Mouse (Mus musculus) neural tube, embryonic 15.5 days (tissue): ENCODE measurements around the gene Lefty1. TPM values are rescaled to one million over a fixed set of nuclear protein-coding genes. Genes with fewer than 3 reads are reported as not detected.
A peak's percentile ranks its signal among the peaks of the same experiment; 100 is the strongest.
"Not testable (repeated sequence)": the region's sequence is repeated elsewhere in the genome, so short reads cannot be mapped to it uniquely, and the experiment has no call there.

Experiments
- ATAC-seq: fragments of 200-750 bp; cut with Nextera tagmentation; 2 replicates; pipeline ENCODE4 v1.8.0; 2017; ENCODE audit warnings: mild to moderate bottlenecking, moderate TSS enrichment, moderate library complexity; ENCODE audit not compliant: low FRiP score
- H3K27ac ChIP-seq: fragments of 300-500 bp; sonication (generic); replicated peaks from 2 replicates; pipeline ENCODE4 v1.5.1; 2015; ENCODE audit warnings: mild to moderate bottlenecking, inconsistent platforms
- H3K27me3 ChIP-seq: fragments of 300-500 bp; sonication (generic); replicated peaks from 2 replicates; pipeline ENCODE4 v1.6.1; 2015; ENCODE audit warnings: inconsistent platforms
- H3K36me3 ChIP-seq: fragments of 300-500 bp; sonication (generic); 2 replicates; pipeline ENCODE4 v1.6.1; 2015; ENCODE audit warnings: inconsistent platforms
- H3K4me1 ChIP-seq: fragments of 300-500 bp; sonication (generic); 2 replicates; pipeline ENCODE4 v1.6.1; 2015; ENCODE audit warnings: inconsistent platforms
- H3K4me2 ChIP-seq: fragments of 300-500 bp; sonication (generic); 2 replicates; pipeline ENCODE4 v1.6.1; 2015; ENCODE audit warnings: inconsistent platforms, mild to moderate bottlenecking, moderate library complexity
- H3K4me3 ChIP-seq: fragments of 300-500 bp; sonication (generic); replicated peaks from 2 replicates; pipeline ENCODE4 v1.5.1; 2015; ENCODE audit warnings: mild to moderate bottlenecking, inconsistent platforms
- H3K9ac ChIP-seq: fragments of 300-500 bp; sonication (generic); replicated peaks from 2 replicates; pipeline ENCODE4 v1.6.1; 2015; ENCODE audit warnings: mild to moderate bottlenecking, inconsistent platforms
- H3K9me3 ChIP-seq: fragments of 300-500 bp; sonication (generic); replicated peaks from 2 replicates; pipeline ENCODE4 v1.6.1; 2016; ENCODE audit warnings: inconsistent platforms
- WGBS: fragments of 180-500 bp; shearing (Covaris S2); methylation state at CpG from one replicate; pipeline ENCODE4 v1.1.7; 2015; ENCODE audit warnings: mixed read lengths; 5-methylcytosine and 5-hydroxymethylcytosine counted together
- polyA plus RNA-seq: library from polyadenylated mRNA; unstranded; fragments of >200 nt; fragmentation: Nextera tagmentation; extraction: Ambion mirVana; gene quantifications from 2 replicates; pipeline ENCODE4 v1.2.1, GENCODE M21; 2015

Lefty1 gene
- polyA plus RNA-seq: 0.22 and 0.23 TPM in 2 replicates

DNA sequence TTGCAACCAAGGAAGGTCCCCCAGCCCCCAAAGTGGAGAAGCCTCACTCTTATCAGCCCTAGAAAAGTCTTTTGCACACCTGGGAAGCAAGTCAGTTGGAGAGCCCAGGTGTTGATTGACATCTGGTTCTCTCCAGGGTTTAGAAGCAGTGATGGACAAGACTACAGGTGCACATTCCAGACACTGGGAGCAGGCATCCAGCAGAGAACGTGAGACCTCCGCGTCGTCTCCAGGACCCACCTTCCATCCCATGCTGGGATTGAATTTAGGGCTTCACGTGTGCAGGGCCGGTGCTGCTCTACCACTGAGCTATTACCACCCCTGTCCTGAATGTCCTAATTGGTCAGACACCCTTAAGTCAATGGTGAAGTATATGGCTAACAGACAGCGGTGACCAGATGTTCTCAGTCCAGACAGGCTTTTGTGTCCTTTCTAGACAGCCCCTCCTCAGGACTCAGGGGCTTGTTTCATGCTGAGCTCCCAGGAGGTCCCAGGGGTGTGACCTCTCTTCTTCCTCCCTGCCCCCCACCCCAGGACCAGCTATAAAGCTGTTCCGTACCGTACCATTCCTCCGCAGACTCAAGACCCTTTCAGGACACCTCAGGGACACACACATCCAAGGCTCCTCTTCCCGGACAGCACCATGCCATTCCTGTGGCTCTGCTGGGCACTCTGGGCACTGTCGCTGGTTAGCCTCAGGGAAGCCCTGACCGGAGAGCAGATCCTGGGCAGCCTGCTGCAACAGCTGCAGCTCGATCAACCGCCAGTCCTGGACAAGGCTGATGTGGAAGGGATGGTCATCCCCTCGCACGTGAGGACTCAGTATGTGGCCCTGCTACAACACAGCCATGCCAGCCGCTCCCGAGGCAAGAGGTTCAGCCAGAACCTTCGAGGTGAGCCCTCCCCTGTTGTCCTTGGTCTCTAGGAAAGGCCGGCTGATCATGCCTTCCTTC lies at the start of gene Lefty1:
TSS of gene Lefty1 (plus strand) at position 556 of the 953 bp plus-strand sequence.
- no peak for ATAC-seq
- H3K4me1 ChIP-seq: 0 out of 2 replicates have a peak, but pooled peaks cover 6% of the 10 kb centered on the region
- peaks cover 42% of the 10 kb centered on the region for H3K27me3 ChIP-seq
- no peak within 1 kb of the TSS for H3K9ac ChIP-seq
- H3K4me2 ChIP-seq: no peak within 1 kb of the TSS
- WGBS: 14% methylated on average over 21 of the region's 21 CpGs
- no peaks in the 10 kb centered on the region for H3K9me3 ChIP-seq
- no peak within 1 kb of the TSS for H3K4me3 ChIP-seq
- no peaks in the 10 kb centered on the region for H3K36me3 ChIP-seq
- no peak within 1 kb of the TSS for H3K27ac ChIP-seq

DNA sequence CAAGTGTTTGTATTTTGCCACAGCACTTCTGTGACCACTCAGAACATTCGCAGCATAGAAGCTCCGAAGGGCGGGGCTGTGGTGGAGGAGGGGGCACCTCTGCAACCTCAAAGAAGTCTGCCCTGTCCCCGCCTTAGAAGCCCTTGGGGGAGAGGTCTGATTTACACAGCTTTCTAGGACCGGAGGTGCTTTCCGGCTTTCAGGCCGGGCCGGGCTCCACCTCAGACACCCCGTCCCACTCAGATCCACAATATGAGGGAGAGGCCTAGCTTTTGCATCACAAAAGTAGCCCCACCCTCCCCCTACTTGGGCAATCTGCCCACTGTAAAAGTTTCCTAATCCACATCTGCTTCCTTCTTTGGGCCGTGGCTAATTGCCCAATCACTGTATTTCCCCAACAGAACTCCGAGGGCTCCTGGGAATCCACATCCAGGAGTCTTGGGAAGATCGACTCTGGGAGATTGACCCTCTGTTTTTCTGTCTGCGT lies 46.2 kb upstream of the Lefty1 start:
- Histone ChIP-seq H3K4me2 (peak overlapping the region; percentile 20), H3K4me3 (no peak overlapping the region), H3K36me3 (no peaks in the 10 kb centered on the region), H3K4me1 (peaks cover 11% of the 10 kb centered on the region), H3K27me3 (peaks cover 10% of the 10 kb centered on the region), H3K9ac (no peak overlapping the region), H3K27ac (no peak overlapping the region), H3K9me3 (no peaks in the 10 kb centered on the region)
- ATAC-seq: no peak
- WGBS: 2% methylated on average over 13 of the region's 13 CpGs

DNA sequence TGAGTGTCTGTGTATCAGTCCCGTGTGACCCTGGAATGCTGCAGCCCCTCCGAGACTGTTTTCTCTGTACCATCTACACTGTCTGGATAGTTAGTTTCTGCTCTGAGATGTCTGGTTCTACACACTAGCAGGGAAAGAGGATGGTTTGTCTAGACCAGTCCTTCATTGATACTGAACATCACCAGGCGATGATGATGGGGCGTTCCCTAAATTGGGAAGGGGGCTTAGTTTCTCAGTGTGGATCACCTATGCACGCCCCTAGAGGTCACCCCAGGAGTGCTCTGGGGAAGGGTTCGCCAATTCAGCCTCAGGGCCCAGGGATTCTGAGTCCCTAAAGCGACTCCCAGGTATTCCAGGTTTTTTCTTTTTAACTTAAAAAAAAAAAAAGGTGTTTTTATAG lies 45.6 kb upstream of the Lefty1 start:
- Histone ChIP-seq H3K27ac (no peak overlapping the region), H3K4me2 (no peak overlapping the region), H3K9me3 (no peaks in the 10 kb centered on the region), H3K4me3 (no peak overlapping the region), H3K27me3 (peaks cover 15% of the 10 kb centered on the region), H3K9ac (no peak overlapping the region), H3K36me3 (no peaks in the 10 kb centered on the region), H3K4me1 (peaks cover 8% of the 10 kb centered on the region)
- WGBS: 42% methylated on average over 7 of the region's 7 CpGs
- ATAC-seq: no peak

DNA sequence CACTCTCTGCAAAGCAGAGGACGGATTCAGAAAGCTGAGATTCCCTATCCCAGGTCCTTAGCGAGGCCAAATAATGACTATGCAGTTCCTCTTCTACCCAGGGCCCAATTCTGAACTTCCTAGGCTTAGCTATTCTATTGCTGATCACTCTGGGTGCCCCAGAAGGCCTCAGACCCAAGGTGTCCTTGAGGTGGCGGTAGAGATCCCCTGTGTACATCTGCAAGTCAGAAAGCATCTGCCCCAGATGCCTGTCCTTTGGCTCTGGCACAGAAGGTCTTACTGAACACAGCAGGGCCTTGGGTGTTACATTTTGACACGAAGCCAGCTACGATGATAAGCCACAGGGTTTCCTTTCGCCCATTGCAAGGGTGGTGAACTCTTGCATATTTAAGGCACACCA lies 45.0 kb upstream of the Lefty1 start:
- Histone ChIP-seq H3K4me1 (peaks cover 11% of the 10 kb centered on the region), H3K27me3 (peaks cover 21% of the 10 kb centered on the region), H3K9me3 (no peaks in the 10 kb centered on the region), H3K36me3 (no peaks in the 10 kb centered on the region), H3K4me3 (no peak overlapping the region), H3K27ac (no peak overlapping the region), H3K9ac (no peak overlapping the region), H3K4me2 (no peak overlapping the region)
- ATAC-seq: no peak
- WGBS: 50% methylated on average over 6 of the region's 6 CpGs

DNA sequence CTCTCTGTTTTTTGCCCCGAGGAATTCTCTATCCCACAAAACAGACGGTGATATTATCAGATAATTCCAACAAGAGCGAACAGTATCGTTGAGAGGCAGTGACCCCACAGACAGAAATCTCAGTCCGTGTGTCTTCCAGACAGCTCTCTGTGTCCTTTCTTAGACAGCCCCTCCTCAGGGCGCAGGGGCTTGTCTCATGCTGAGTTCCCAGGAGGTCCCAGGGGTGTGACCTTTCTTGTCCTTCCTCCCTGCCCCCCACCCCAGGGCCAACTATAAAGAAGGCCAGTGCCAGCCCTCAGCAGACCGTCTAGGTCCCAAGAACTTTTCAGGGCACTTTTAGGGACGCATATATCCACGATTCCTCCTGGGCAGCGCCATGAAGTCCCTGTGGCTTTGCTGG lies 42.0 kb upstream of the Lefty1 start, which contains the start of gene Lefty2:
TSS of gene Lefty2 (plus strand) at position 301 of the 400 bp plus-strand sequence.
- ATAC-seq: no peak
- no peak within 1 kb of the TSS for H3K4me3 ChIP-seq
- WGBS: 68% methylated on average over 10 of the region's 10 CpGs

DNA sequence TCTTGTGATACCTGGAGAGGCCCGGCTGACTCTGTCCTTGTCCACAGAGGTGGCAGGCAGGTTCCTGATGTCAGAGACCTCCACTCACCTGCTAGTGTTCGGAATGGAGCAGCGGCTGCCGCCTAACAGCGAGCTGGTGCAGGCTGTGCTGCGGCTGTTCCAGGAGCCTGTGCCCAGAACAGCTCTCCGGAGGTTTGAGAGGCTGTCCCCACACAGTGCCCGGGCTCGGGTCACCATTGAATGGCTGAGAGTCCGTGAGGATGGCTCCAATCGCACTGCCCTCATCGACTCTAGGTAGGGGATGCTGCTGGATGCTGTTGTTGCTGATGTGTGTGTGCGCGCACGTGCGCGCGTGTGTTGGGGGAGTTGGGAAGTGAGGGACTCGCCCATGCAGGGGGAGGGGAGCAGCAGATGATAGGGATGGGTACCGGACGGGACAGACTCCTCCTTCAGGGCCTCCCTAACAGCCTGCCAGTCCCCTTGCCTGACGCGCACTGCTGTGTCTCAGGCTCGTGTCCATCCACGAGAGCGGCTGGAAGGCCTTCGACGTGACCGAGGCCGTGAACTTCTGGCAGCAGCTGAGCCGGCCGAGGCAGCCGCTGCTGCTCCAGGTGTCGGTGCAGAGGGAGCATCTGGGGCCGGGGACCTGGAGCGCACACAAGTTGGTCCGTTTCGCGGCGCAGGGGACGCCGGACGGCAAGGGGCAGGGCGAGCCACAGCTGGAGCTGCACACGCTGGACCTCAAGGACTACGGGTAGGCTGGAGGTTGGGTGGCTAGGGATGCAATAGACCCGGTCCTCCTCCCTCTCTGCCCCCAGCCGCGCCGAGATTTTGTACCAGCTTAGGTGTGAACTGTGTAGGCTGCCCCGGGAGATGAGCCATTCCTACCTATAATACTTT lies 40.5 kb upstream of the Lefty1 start:
- Histone ChIP-seq H3K27me3 (peaks cover 31% of the 10 kb centered on the region), H3K4me3 (peak overlapping the region; percentile 27), H3K4me2 (peak overlapping the region; percentile 48)
- H3K9ac ChIP-seq, H3K27ac ChIP-seq, H3K36me3 ChIP-seq, H3K9me3 ChIP-seq, H3K4me1 ChIP-seq, ATAC-seq: not testable (repeated sequence)
- WGBS: 4% methylated on average over 48 of the region's 51 CpGs

More for the DNA sequence above, 42.0 kb upstream of the Lefty1 start, which contains the start of gene Lefty2:
- no peaks in the 10 kb centered on the region for H3K9me3 ChIP-seq
- peak within 1 kb of the TSS; percentile 48 for H3K4me2 ChIP-seq
- H3K36me3 ChIP-seq: no peaks in the 10 kb centered on the region
- peaks cover 31% of the 10 kb centered on the region for H3K27me3 ChIP-seq
- peaks cover 11% of the 10 kb centered on the region for H3K4me1 ChIP-seq
- no peak within 1 kb of the TSS for H3K9ac ChIP-seq
- H3K27ac ChIP-seq: no peak within 1 kb of the TSS

DNA sequence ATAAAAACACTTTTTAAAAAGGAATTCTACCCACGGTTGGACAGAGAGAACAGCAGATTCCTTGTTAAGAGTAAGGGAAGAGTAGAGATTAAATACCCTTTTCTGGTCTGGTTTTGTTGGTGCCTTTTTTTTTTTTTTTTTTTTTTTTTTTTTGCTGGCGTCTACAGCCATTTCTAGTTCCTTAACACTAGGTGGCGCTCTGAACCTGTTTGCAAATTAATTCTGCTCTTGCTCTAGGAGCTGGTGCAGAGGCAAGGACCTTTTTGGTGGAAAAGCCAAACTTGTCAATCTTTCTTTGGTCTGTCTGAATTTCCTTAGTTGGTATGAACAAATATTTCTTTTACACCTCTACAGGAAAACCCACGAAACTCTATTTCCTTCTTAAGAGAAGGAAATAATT lies 33.7 kb upstream of the Lefty1 start:
- no peak overlapping the region for H3K4me3 ChIP-seq
- peaks cover 1% of the 10 kb centered on the region; the same call in 1 of the 2 replicates for H3K36me3 ChIP-seq
- 2% methylated on average over 4 of the region's 4 CpGs for WGBS
- H3K9me3 ChIP-seq: no peaks in the 10 kb centered on the region
- no peak for ATAC-seq
- H3K9ac ChIP-seq: no peak overlapping the region
- H3K27ac ChIP-seq: no peak overlapping the region
- no peaks in the 10 kb centered on the region; the same call in 1 of the 2 replicates for H3K27me3 ChIP-seq
- H3K4me2 ChIP-seq: no peak overlapping the region
- H3K4me1 ChIP-seq: peaks cover 19% of the 10 kb centered on the region

DNA sequence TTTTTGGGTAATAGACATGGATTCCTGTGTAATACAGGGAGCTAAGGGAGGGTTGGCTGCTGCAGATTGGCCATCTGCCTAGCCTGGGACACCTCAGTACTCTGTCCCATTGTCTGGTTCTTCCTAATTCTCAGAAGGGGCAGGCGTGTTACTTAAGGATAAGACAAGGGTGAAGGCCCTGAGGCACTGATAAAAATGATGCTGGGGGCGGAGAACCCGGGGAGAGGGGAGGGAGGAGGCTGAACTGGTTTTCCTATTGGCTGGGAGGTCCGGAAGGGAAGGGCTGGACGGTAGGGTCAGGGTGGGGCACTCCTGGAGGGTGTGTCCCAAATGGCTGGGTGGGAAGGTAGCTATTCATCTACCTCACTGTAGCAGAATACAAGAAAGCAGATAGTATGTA lies 31.9 kb upstream of the Lefty1 start:
- no peak overlapping the region for H3K4me3 ChIP-seq
- peaks cover 19% of the 10 kb centered on the region for H3K36me3 ChIP-seq
- no peaks in the 10 kb centered on the region for H3K9me3 ChIP-seq
- WGBS: 38% methylated on average over 5 of the region's 5 CpGs
- no peak overlapping the region for H3K27ac ChIP-seq
- peaks cover 24% of the 10 kb centered on the region for H3K4me1 ChIP-seq
- ATAC-seq: no peak
- H3K4me2 ChIP-seq: no peak overlapping the region
- H3K9ac ChIP-seq: no peak overlapping the region
- no peaks in the 10 kb centered on the region for H3K27me3 ChIP-seq

DNA sequence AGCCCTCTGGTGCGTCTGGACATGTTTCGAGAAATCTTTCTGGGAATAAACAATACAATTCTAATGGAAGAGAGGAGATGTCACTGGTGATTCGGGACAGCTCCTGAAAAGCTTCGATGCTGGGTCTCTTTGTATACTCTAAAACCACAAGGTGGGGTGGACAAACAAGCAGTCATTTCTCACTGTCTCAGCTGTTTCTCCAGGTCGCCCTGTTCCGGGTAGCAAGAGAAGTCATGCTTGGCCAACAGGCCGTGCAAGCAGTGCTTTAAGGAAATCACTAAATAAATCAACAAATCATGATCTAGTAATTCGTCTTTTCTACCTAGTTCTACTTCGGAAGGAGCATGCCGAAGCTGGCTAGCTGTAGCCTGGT lies 31.2 kb upstream of the Lefty1 start:
- peak overlapping the region; percentile 60 for H3K27ac ChIP-seq
- peaks cover 26% of the 10 kb centered on the region for H3K36me3 ChIP-seq
- no peaks in the 10 kb centered on the region for H3K9me3 ChIP-seq
- peak overlapping the region; percentile 98 for H3K4me3 ChIP-seq
- no peaks in the 10 kb centered on the region for H3K27me3 ChIP-seq
- H3K4me1 ChIP-seq: peaks cover 24% of the 10 kb centered on the region
- 39% methylated on average over 10 of the region's 10 CpGs for WGBS
- peak overlapping the region; percentile 85 for H3K4me2 ChIP-seq
- ATAC-seq: no peak
- H3K9ac ChIP-seq: peak overlapping the region; percentile 47

DNA sequence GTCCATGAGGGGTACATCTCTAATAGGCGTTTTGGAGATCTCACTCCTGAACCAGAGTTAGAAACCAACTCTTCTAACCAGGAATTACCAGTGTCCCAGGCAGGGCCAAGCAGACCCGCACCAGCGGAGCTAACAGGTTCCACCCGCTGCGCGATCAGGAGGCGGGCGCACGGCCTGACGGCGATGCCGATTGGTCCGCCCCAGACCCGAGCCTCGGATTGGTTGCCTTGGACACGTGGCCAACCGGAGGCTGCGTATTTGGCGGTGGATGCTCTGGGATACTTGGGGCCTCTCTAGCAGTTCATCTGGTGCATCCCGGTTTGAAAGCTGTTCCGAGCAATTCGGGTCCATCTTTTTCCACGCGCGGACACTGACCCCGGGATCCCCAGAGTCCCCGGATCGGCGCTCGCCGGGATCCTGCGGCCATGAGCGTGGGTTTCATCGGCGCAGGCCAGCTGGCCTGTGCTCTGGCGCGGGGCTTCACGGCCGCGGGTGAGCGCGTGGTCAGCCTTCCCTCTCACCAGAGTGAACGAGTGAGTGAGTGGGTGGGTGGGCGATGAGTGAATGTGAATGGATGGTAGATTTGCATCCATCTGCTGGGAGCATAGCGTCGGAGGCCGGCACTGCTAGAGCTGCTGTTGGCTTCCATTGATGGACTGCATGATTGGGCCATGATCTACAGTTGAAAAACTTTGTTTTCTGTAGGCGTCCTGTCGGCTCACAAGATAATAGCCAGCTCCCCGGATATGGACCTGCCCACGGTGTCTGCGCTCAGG lies 30.6 kb upstream of the Lefty1 start, which contains the start of gene Pycr2:
TSS of gene Pycr2 (plus strand) at position 255 of the 776 bp plus-strand sequence.
- Histone ChIP-seq H3K27ac (peak within 1 kb of the TSS; percentile 91), H3K4me2 (peak within 1 kb of the TSS; percentile 85), H3K9ac (peak within 1 kb of the TSS; percentile 98), H3K4me3 (peak within 1 kb of the TSS; percentile 98), H3K9me3 (no peaks in the 10 kb centered on the region), H3K36me3 (peaks cover 26% of the 10 kb centered on the region), H3K27me3 (no peaks in the 10 kb centered on the region), H3K4me1 (peaks cover 24% of the 10 kb centered on the region)
- under 1% methylated on average over 52 of the region's 52 CpGs for WGBS
- ATAC-seq: peak; percentile 99

DNA sequence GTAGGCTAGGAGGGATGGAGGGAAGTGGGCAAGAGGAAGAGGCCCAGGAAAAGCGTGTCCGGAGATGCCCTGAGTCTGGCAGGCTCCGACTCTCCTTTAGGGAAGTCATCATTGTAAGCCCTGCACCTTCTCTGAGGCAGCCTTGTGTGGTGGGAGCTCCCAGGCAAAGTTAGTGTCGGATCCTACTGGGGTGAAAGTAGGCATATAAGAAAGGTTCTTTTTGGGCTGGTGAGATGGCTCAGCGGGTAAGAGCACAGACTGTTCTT lies 30.1 kb upstream of the Lefty1 start:
- Histone ChIP-seq H3K27ac (peak overlapping the region; percentile 91), H3K36me3 (peaks cover 26% of the 10 kb centered on the region), H3K4me3 (peak overlapping the region; percentile 98), H3K27me3 (no peaks in the 10 kb centered on the region), H3K9me3 (no peaks in the 10 kb centered on the region), H3K4me2 (peak overlapping the region; percentile 85), H3K9ac (peak overlapping the region; percentile 98), H3K4me1 (peaks cover 24% of the 10 kb centered on the region)
- peak; percentile 14; the same call in 1 of the 2 replicates for ATAC-seq
- WGBS: 3% methylated on average over 5 of the region's 5 CpGs
